Comparison of ENCODE assay signal across 8 mouse cellular contexts in genomic region chr6:128445761-128446535, GRCm38 (mm10). TPM values are rescaled to one million over a fixed set of nuclear protein-coding genes. Genes with fewer than 3 reads are reported as not detected.
DNase-seq lines count a peak whose midpoint lies in the region; ATAC-seq and TF ChIP-seq lines count a peak whose summit lies in the region.

No protein-coding gene starts in this region.

- intact Hi-C loops in heart, postnatal 25 days (cut with DNase I): loop anchor here (1.0 kb wide), 1 partner anchor 33 kb away; no protein-coding TSS in a partner anchor

- H3K4me1 ChIP-seq in embryonic facial prominence, embryonic 14.5 days (ENCODE audit: control insufficient read depth, insufficient read depth, low read length): no peaks in the 10 kb centered on the region; the same call in 1 of the 2 replicates
- 0 out of 2 replicates have a peak, but pooled peaks cover 5% of the 10 kb centered on the region for H3K4me1 ChIP-seq in heart, postnatal 0 days (ENCODE audit: control insufficient read depth, insufficient read depth)
- H3K4me1 ChIP-seq in small intestine, adult 2 months (ENCODE audit: control insufficient read depth, insufficient read depth, insufficient read length, low read length): no peaks in the 10 kb centered on the region

- TF ChIP-seq POLR2A in small intestine, adult 2 months (IDR thresholded peaks at IDR 0.05; ENCODE audit: low read depth, low read length): no peak

- no peaks in the 10 kb centered on the region for H3K36me3 ChIP-seq in embryonic facial prominence, embryonic 14.5 days (ENCODE audit: control insufficient read depth, insufficient read depth, low read length)
- H3K36me3 ChIP-seq in heart, postnatal 0 days (replicated peaks; ENCODE audit: control insufficient read depth, insufficient read depth, low read length): no peaks in the 10 kb centered on the region
- H3K36me3 ChIP-seq in small intestine, adult 2 months (ENCODE audit: control insufficient read depth, insufficient read depth, low read length): no peaks in the 10 kb centered on the region

- no peak overlapping the region for H3K4me3 ChIP-seq in embryonic facial prominence, embryonic 14.5 days (ENCODE audit: low read depth, low read length)
- H3K4me3 ChIP-seq in heart, postnatal 0 days (ENCODE audit: low read depth, low read length): peak overlapping the region; percentile 29
- peak overlapping the region; percentile 46 for H3K4me3 ChIP-seq in small intestine, adult 2 months (ENCODE audit: low read depth, low read length)

- H3K9me3 ChIP-seq in embryonic facial prominence, embryonic 14.5 days (ENCODE audit: control insufficient read depth, low read length): no peaks in the 10 kb centered on the region
- H3K9me3 ChIP-seq in heart, postnatal 0 days (replicated peaks; ENCODE audit: control insufficient read depth, low read length): no peaks in the 10 kb centered on the region

- TF ChIP-seq CTCF in heart, postnatal 0 days (IDR thresholded peaks at IDR 0.05; ENCODE audit: low read depth): peak; percentile 80
- TF ChIP-seq CTCF in small intestine, adult 2 months (IDR thresholded peaks at IDR 0.05; ENCODE audit: extremely low read depth, insufficient read length, insufficient replicate concordance, low read depth, low read length): peak; percentile 68; the same call in 1 of the 2 replicates

- DNase-seq in heart, adult 11 months: peak; percentile 96
- no peak for DNase-seq in heart, postnatal 25 days (ENCODE audit: low spot score)
- DNase-seq in ZHBTc4 (ENCODE audit: low read depth, low spot score): peak; percentile 94
- peak; percentile 74 for DNase-seq in embryonic facial prominence, embryonic 14.5 days (ENCODE audit: low spot score)
- DNase-seq in heart, postnatal 0 days (ENCODE audit: low spot score): peak; percentile 82
- DNase-seq in kidney, postnatal 25 days: peak; percentile 80 to 88
- peak; percentile 35 to 69 for DNase-seq in lung, postnatal 4 days

- H3K27me3 ChIP-seq in embryonic facial prominence, embryonic 14.5 days (replicated peaks; ENCODE audit: control insufficient read depth, insufficient read depth, low read length): no peaks in the 10 kb centered on the region
- no peaks in the 10 kb centered on the region for H3K27me3 ChIP-seq in heart, postnatal 0 days (ENCODE audit: control insufficient read depth, insufficient read depth, low read length)
- H3K27me3 ChIP-seq in small intestine, adult 2 months (ENCODE audit: control insufficient read depth, insufficient read depth, low read length): no peaks in the 10 kb centered on the region

- 12% methylated on average over 14 of the region's 14 CpGs for WGBS in embryonic facial prominence, embryonic 14.5 days
- WGBS in heart, postnatal 0 days: 16% methylated on average over 14 of the region's 14 CpGs
- WGBS in small intestine, adult 2 months: 19% methylated on average over 14 of the region's 14 CpGs

- no peak for TF ChIP-seq EP300 in heart, postnatal 0 days (IDR thresholded peaks at IDR 0.05; ENCODE audit: low read depth)

- H3K4me2 ChIP-seq in embryonic facial prominence, embryonic 14.5 days (ENCODE audit: low read depth, low read length): peak overlapping the region; percentile 38
- peak overlapping the region; percentile 57 for H3K4me2 ChIP-seq in heart, postnatal 0 days (ENCODE audit: low read depth, low read length)

- no peak overlapping the region for H3K27ac ChIP-seq in embryonic facial prominence, embryonic 14.5 days (replicated peaks; ENCODE audit: low read depth, low read length)
- no peak overlapping the region for H3K27ac ChIP-seq in heart, postnatal 0 days (ENCODE audit: low read depth)
- no peak overlapping the region for H3K27ac ChIP-seq in small intestine, adult 2 months (ENCODE audit: insufficient read depth, low read depth, low read length)

- no peak overlapping the region for H3K9ac ChIP-seq in embryonic facial prominence, embryonic 14.5 days (ENCODE audit: low read depth, low read length)
- no peak overlapping the region for H3K9ac ChIP-seq in heart, postnatal 0 days (replicated peaks; ENCODE audit: low read depth, low read length)

- ATAC-seq in embryonic facial prominence, embryonic 14.5 days (ENCODE audit: low read depth): peak; percentile 72
- ATAC-seq in heart, postnatal 0 days (ENCODE audit: insufficient read depth, low read depth): peak; percentile 47

RNA-seq across cellular contexts. Expression of gene Fkbp4, which starts 7.5 kb away (rescaled TPM):
- total RNA-seq in heart, postnatal 25 days (2021): 100 to 1,000 TPM; 368 to 372 TPM
- 295 and 300 TPM in 2 replicates for polyA plus RNA-seq in embryonic facial prominence, embryonic 14.5 days (2014; fragmentation: Nextera tagmentation; extraction: Ambion mirVana)
- total RNA-seq in heart, postnatal 0 days (2014; rRNA removed; ENCODE audit: low replicate concordance): 148 and 154 TPM in 2 replicates
- polyA plus RNA-seq in heart, postnatal 0 days (2015; fragmentation: Nextera tagmentation; extraction: Ambion mirVana): 217 and 226 TPM in 2 replicates
- 52.9 and 105 TPM in 2 replicates for polyA plus RNA-seq in small intestine, adult 2 months (2012; rRNA removed)

RNA-seq across cellular contexts. Expression of gene Itfg2, which starts 21.2 kb away (rescaled TPM):
- total RNA-seq in heart, postnatal 25 days (2021): 10 to 100 TPM; 17.1 to 18.8 TPM
- 22.5 and 27.6 TPM in 2 replicates for polyA plus RNA-seq in embryonic facial prominence, embryonic 14.5 days (2014; fragmentation: Nextera tagmentation; extraction: Ambion mirVana)
- 29.2 and 62.3 TPM in 2 replicates for total RNA-seq in heart, postnatal 0 days (2014; rRNA removed; ENCODE audit: low replicate concordance)
- 22.0 and 22.6 TPM in 2 replicates for polyA plus RNA-seq in heart, postnatal 0 days (2015; fragmentation: Nextera tagmentation; extraction: Ambion mirVana)
- 16.1 and 16.2 TPM in 2 replicates for polyA plus RNA-seq in small intestine, adult 2 months (2012; rRNA removed)

RNA-seq across cellular contexts. Expression of gene Nrip2, which starts 46.9 kb away (rescaled TPM):
- 1 to 10 TPM; 1.1 to 2.4 TPM for total RNA-seq in heart, postnatal 25 days (2021)
- 6.9 and 7.2 TPM in 2 replicates for polyA plus RNA-seq in embryonic facial prominence, embryonic 14.5 days (2014; fragmentation: Nextera tagmentation; extraction: Ambion mirVana)
- total RNA-seq in heart, postnatal 0 days (2014; rRNA removed; ENCODE audit: low replicate concordance): 0.85 and 8.2 TPM in 2 replicates
- polyA plus RNA-seq in heart, postnatal 0 days (2015; fragmentation: Nextera tagmentation; extraction: Ambion mirVana): 1.6 and 2.2 TPM in 2 replicates
- 0.49 and 0.63 TPM in 2 replicates for polyA plus RNA-seq in small intestine, adult 2 months (2012; rRNA removed)
